Mouse (Mus musculus) forebrain, embryonic 14.5 days (tissue): ENCODE results near the gene Kdm6b. TPM values are rescaled to one million over a fixed set of nuclear protein-coding genes. Genes with fewer than 3 reads are reported as not detected.

Experiments used
- ATAC-seq: fragments of 200-750 bp; cut with Nextera tagmentation; 2 replicates; pipeline ENCODE4 v1.8.0; 2017; ENCODE audit warnings: mild to moderate bottlenecking, moderate library complexity
- DNase-seq: peaks from one replicate; pipeline ENCODE4 v3.0.0-alpha.2; 2015; ENCODE audit warnings: low spot score
- H3K27ac ChIP-seq: fragments of 300-500 bp; sonication (generic); 2 replicates; pipeline ENCODE4 v1.5.1; 2014; ENCODE audit warnings: low read depth, mild to moderate bottlenecking, control low read depth, low read length, moderate library complexity
- H3K27me3 ChIP-seq: fragments of 300-500 bp; sonication (generic); replicated peaks from 2 replicates; pipeline ENCODE4 v1.6.1; 2014; ENCODE audit warnings: low read length, control low read depth, mixed read lengths; ENCODE audit not compliant: control insufficient read depth, insufficient read depth
- H3K36me3 ChIP-seq: fragments of 300-500 bp; sonication (generic); 2 replicates; pipeline ENCODE4 v1.6.1; 2014; ENCODE audit warnings: low read length, control low read depth; ENCODE audit not compliant: control insufficient read depth, insufficient read depth
- H3K4me1 ChIP-seq: fragments of 300-500 bp; sonication (generic); 2 replicates; pipeline ENCODE4 v1.6.1; 2014; ENCODE audit warnings: antibody characterized with exemption, low read length, control low read depth; ENCODE audit not compliant: control insufficient read depth, insufficient read depth
- H3K4me2 ChIP-seq: fragments of 300-500 bp; sonication (generic); 2 replicates; pipeline ENCODE4 v1.6.1; 2014; ENCODE audit warnings: mild to moderate bottlenecking, control low read depth, low read length
- H3K4me3 ChIP-seq: fragments of 300-500 bp; sonication (generic); 2 replicates; pipeline ENCODE4 v1.5.1; 2014; ENCODE audit warnings: low read depth, low read length, control low read depth
- H3K9ac ChIP-seq: fragments of 300-500 bp; sonication (generic); 2 replicates; pipeline ENCODE4 v1.6.1; 2014; ENCODE audit warnings: mild to moderate bottlenecking, low read length, control low read depth, moderate library complexity
- H3K9me3 ChIP-seq: fragments of 300-500 bp; sonication (generic); replicated peaks from 2 replicates; pipeline ENCODE4 v1.6.1; 2016; ENCODE audit warnings: low read length, control low read depth, mixed read lengths; ENCODE audit not compliant: control insufficient read depth
- WGBS: fragments of 180-500 bp; shearing (Covaris S2); extraction: QIAGEN DNeasy Blood & Tissue Kit; methylation state at CpG from one replicate; pipeline ENCODE4 v1.1.7; 2014; 5-methylcytosine and 5-hydroxymethylcytosine counted together
- polyA plus RNA-seq: library from polyadenylated mRNA; unstranded; fragments of >200 nt; fragmentation: Nextera tagmentation; extraction: Ambion mirVana; gene quantifications from 2 replicates; pipeline ENCODE4 v1.2.1, GENCODE M21; 2014

Gene Kdm6b
- polyA plus RNA-seq, 1 experiment from 2014 or later = 28.7 TPM

DNA sequence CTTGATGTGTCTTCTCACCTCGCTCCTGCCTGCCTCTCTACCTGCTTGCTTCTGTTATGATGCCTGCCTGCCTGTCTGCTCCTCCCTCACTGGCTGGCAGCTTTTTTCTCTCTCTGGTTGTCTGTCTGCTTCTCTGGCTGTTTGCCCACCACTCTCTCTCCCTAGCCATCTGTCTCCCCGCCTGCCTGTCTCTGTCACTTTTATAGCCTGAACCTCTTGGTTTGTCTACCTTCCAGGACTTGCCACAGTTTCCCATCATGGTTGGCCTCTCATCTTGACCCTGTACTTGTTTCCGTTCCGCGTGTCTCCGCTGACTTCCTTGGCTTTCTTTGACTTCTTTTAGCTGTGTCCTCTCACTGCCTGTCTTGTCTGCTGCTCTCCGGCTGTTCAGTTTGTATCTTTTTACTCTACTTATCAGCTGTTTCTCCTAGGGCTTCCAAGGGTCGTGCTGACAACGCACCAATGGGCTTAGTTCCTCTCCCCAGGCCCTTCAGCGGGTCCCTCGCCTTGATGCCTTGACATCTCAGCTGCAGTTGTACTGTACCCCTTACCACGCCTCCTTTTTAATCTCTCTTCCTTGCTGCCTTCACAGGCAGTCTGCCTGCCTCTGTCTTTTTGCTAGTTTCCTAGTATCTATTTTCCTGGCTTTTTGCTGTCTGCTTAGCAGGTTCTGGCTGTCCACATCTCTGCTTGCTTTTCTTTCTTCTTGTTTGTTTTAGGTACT lies 41.3 kb downstream of the Kdm6b start:
- Histone ChIP-seq H3K27ac (peak overlapping the region; percentile 88), H3K36me3 (peaks cover 8% of the 10 kb centered on the region; the same call in 1 of the 2 replicates), H3K4me1 (peaks cover 23% of the 10 kb centered on the region), H3K4me3 (0 out of 2 replicates have a peak overlapping the region, but pooled peaks have one; percentile 4), H3K9me3 (no peaks in the 10 kb centered on the region), H3K4me2 (peak overlapping the region; percentile 28), H3K27me3 (no peaks in the 10 kb centered on the region), H3K9ac (no peak overlapping the region; the same call in 1 of the 2 replicates)
- 36% methylated on average over 12 of the region's 12 CpGs for WGBS
- peak; percentile 49 for ATAC-seq
- peak; percentile 87 for DNase-seq

- peaks cover 23% of the 10 kb centered on the region for H3K4me1 ChIP-seq
- WGBS = 27% methylated on average over 12 of the region's 12 CpGs
- no peak overlapping the region; the same call in 1 of the 2 replicates for H3K9ac ChIP-seq
- no peaks in the 10 kb centered on the region for H3K9me3 ChIP-seq
- H3K4me3 ChIP-seq = no peak overlapping the region
- DNase-seq (peak; percentile 29), ATAC-seq (no peak; the same call in 1 of the 2 replicates)
- peak overlapping the region; percentile 88 for H3K27ac ChIP-seq
- H3K4me2 ChIP-seq = peak overlapping the region; percentile 28
- H3K27me3 ChIP-seq = no peaks in the 10 kb centered on the region
- peaks cover 8% of the 10 kb centered on the region; the same call in 1 of the 2 replicates for H3K36me3 ChIP-seq
Measured at GRCm38 (mm10) chr11:69371601-69372000, 41.9 kb downstream of the Kdm6b start.

DNA sequence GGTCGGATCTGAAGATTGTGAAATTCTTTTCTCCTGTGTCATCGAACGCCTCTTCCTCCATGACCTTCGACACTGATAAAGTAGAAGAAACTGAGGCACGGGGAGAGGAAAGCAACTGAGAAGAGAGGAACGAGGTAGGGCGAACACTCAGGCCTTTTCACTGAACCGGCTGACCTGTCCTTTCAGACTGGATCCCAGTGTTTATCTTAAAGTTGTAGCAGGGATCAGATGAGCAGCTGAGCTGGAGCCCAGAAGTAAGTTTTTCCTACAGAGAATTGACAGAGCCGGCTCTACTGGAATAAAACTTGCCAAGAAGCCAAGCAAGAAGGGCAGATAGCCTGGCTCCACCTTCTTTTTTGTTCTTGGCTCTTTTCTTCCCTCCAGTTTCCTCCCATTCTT lies 42.7 kb downstream of the Kdm6b start:
- peak overlapping the region; percentile 88 for H3K27ac ChIP-seq
- ATAC-seq (no peak), DNase-seq (peak; percentile 22)
- H3K4me2 ChIP-seq = peak overlapping the region; percentile 28
- peak overlapping the region; percentile 18; the same call in 1 of the 2 replicates for H3K9ac ChIP-seq
- peaks cover 8% of the 10 kb centered on the region; the same call in 1 of the 2 replicates for H3K36me3 ChIP-seq
- 15% methylated on average over 9 of the region's 9 CpGs for WGBS
- H3K4me3 ChIP-seq = 0 out of 2 replicates have a peak overlapping the region, but pooled peaks have one; percentile 4
- H3K9me3 ChIP-seq = no peaks in the 10 kb centered on the region
- peaks cover 27% of the 10 kb centered on the region for H3K4me1 ChIP-seq
- H3K27me3 ChIP-seq = no peaks in the 10 kb centered on the region

DNA sequence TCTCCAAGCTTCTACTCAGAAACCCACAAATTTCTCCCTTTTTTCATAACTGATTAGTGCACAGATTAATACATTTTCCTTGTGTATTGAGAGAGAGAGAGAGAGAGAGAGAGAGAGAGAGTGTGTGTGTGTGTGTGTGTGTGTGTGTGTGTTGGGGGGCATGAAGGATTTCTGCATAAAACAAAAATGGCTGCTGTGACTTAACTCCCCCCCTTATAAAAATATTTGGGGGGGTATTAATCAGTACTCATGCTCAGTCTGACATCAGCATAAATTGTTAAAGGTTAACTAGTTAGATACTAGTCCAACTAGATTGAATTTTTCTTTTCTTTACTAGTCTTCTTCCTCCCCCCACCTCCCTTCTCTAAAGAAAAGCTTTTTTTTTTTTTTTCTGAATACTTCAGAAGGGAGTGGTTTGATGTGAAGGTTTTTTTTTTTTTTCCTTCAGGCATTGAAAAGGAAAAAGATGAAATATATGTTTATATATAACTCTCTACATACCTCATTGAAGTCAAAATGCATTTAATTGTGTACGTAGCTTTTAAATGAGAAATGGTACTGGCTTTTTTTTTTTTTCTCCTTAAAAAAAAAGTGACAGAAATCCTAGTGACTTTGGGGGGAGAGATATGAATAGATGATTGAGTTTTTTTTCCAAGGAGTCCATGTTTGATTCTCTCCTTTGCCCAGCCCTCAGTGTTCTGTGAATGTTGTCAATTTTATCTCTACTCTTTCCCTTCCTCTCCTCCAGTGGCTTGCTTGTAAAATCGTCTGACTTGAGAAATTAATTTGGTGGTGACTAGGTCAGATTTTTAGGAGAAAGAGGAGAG lies 43.3 kb downstream of the Kdm6b start:
- peak; percentile 59 for DNase-seq
- WGBS = 16% methylated on average over 2 of the region's 2 CpGs
- H3K9me3 ChIP-seq = no peaks in the 10 kb centered on the region
- ATAC-seq = no peak
- H3K9ac ChIP-seq = peak overlapping the region; percentile 100
- H3K4me2 ChIP-seq = peak overlapping the region; percentile 96
- peak overlapping the region; percentile 97 for H3K4me3 ChIP-seq
- peaks cover 33% of the 10 kb centered on the region for H3K4me1 ChIP-seq
- peaks cover 5% of the 10 kb centered on the region; the same call in 1 of the 2 replicates for H3K36me3 ChIP-seq
- H3K27ac ChIP-seq = peak overlapping the region; percentile 100
- H3K27me3 ChIP-seq = no peaks in the 10 kb centered on the region

- no peaks in the 10 kb centered on the region for H3K9me3 ChIP-seq
- H3K4me1 ChIP-seq = peaks cover 41% of the 10 kb centered on the region
- H3K4me2 ChIP-seq = peak within 1 kb of the TSS; percentile 96
- H3K9ac ChIP-seq = peak within 1 kb of the TSS; percentile 100
- peaks cover 6% of the 10 kb centered on the region for H3K36me3 ChIP-seq
- no peak for ATAC-seq
- peak within 1 kb of the TSS; percentile 97 for H3K4me3 ChIP-seq
- DNase-seq = peak; percentile 42
- no peaks in the 10 kb centered on the region for H3K27me3 ChIP-seq
- 2% methylated on average over 16 of the region's 34 CpGs for WGBS
- peak within 1 kb of the TSS; percentile 100 for H3K27ac ChIP-seq
Measured at GRCm38 (mm10) chr11:69369215-69369989, 44.1 kb downstream of the Kdm6b start, which contains the start of gene Chd3. TSS of gene Chd3 (minus strand) at chr11:69369406.

DNA sequence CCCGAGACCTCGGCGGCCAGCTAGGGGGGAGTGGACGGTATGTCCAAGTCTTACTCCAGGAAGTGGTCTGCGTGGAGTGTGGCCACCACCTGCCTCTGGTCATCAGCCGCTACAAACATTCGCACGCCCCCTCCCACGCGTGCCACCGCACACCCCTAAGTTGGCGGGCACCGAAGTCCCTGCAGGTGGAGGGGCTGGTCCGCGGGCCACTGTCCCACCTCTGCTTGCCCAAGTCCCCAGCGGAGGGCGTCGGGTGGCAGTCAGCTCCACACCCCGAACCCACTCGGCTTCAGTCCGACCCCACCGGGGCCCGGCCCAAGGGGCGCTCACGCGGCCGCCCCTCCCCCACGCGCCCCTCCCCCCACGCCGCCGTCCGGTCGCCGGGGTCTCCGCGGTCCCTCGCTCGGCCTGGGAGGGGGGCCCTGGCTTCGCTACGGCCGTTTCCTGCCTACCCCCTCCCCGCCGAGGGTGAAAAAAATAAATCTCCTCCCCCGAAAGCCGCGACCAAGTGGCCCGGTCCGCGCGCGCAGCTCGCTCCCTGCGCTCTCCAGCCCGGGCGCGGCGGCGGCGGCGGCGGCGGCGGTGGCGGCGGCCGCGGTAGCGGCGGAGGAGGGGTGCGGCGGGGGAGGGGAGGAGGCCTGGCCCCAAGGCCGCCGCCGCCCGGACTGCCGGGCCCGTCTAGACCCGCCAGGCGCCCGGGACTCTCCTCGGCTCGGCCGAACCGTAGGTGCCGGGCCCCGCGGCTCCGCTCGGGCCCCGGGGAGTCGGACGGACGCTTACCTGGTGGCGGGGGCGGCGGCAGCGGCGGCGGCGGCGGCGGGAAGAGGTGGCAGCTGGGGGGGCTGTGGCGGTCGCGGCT lies 44.9 kb downstream of the Kdm6b start:
- peak; percentile 42 for DNase-seq
- Histone ChIP-seq H3K4me2 (peak overlapping the region; percentile 96), H3K4me3 (peak overlapping the region; percentile 97), H3K9ac (peak overlapping the region; percentile 100), H3K9me3 (no peaks in the 10 kb centered on the region), H3K27me3 (no peaks in the 10 kb centered on the region), H3K36me3 (peaks cover 11% of the 10 kb centered on the region), H3K27ac (peak overlapping the region; percentile 100), H3K4me1 (peaks cover 47% of the 10 kb centered on the region)
- ATAC-seq = no peak
- WGBS = under 1% methylated on average over 55 of the region's 106 CpGs

GRCm38 (mm10) chr11:69367616-69368355 lies 45.7 kb downstream of the Kdm6b start:
- Histone ChIP-seq H3K36me3 (peaks cover 18% of the 10 kb centered on the region), H3K4me1 (peaks cover 47% of the 10 kb centered on the region), H3K9ac (peak overlapping the region; percentile 100), H3K4me3 (peak overlapping the region; percentile 97), H3K4me2 (peak overlapping the region; percentile 96), H3K27me3 (no peaks in the 10 kb centered on the region), H3K27ac (peak overlapping the region; percentile 100), H3K9me3 (no peaks in the 10 kb centered on the region)
- ATAC-seq (no peak), DNase-seq (peak; percentile 17)
- under 1% methylated on average over 22 of the region's 22 CpGs for WGBS
